Mouse (Mus musculus) cerebellum, adult 8-10 months (tissue): ENCODE results near the gene Tnip1.
"Not testable (repeated sequence)": the region's sequence is repeated elsewhere in the genome, so short reads cannot be mapped to it uniquely, and the experiment has no call there.

ENCODE experiments used
- DNase-seq: peaks from one replicate; pipeline ENCODE4 v3.0.0; 2022

The Tnip1 gene

DNA sequence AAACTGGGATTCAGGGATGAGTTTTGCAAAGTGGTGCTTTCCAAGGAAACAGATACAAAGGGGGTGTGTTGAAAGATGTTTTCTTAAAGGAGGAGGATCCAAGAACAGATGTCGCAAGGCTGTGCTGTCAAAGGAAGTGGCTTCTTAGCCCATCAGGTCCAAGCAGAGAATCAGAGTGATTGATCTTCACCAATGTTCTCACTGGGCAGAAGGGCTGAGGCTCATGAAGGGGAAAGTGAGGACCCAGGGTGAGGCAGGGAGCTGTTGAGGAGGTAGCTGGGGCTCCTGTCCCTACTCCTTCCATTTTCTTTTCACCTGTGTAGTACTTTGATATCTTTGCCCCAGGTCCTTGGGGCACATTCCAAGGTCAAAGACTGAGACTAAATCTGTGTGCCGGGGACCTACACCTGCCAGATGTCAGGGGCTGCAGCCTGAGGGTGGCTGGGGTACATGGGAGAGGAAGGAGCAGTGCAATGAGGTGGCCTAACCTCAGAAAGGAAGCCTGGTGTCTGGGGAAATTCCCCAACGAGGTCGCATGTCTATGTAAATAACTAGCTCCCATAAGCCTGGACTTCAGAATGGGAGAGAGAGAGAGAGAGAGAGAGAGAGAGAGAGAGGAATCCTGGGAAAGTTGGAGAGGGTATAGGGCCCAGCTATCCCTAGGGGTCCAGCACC lies 9.5 kb upstream of the Tnip1 start:
- DNase-seq, result no peak

DNA sequence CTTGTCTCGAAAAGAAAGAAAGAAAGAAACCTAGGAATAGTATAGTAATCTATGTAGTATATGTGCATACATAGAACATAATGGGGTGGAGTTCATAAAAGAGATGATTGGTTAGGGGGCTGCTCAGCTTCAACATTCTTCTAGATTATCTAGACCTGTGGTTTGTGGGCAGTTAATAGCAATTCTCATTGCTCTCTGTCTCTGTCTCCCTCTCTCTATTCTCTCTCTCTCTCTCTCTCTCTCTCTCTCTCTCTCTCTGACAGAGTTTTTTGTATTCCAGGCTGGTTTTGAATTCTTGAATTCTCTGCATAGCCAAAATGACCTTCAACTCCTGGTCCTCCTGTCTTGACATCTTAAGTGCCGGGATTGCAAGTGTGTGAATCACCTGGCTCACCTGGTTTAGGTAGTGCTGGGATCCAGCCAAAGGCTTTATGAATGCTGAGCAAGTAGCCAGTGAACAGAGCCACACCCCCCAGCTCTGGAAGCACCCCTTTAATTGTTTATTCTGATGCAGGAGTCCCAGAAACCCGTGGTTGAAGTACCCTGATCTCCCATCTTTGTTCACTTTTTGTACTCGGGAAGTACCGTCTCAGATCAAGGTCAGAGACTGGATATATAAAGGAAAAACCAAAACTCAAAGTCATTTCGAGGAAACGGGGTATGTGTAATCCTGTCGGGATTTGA lies 8.8 kb upstream of the Tnip1 start:
- DNase-seq, result no peak

DNA sequence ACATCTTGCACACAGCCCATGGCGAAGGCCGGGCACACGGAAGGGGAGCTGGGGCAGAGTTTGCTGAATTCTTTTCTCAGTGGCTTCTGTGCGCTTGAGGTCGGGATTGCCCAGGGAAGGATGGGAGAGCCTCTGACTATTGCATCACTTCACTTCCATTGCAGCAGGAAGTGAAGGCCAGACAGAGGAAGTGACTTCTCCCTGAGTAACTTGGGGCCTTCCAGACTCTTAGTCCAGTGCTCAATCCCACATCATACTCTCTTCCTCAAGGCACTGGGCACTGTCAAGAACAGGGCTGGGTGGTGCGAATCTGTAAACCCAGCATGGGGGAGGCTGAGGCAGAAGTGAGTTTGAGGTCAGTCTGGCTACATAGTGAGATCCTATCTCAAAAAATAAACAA lies 2.5 kb upstream of the Tnip1 start:
- DNase-seq, result no peak

DNA sequence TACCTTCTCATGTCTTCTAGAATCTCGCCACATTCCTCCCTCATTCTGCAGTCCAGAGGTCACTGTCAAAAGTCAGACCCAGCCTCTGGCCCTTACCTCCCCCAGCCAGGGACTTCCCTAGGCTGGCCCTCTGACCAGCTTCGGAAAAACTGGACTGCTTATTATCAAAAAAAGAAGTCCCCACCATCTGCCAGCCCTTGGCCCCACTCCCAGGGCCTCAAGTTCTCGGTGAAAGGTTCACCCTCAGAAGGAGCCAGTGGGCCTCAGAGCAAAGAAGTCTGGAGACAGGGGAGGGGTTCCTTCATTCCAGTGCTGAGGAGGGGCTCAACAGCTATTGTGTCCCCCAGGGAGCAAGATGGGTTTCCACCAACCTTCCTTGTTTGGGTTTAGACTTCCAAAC lies 796 bp downstream of the Tnip1 start:
- no peak for DNase-seq

DNA sequence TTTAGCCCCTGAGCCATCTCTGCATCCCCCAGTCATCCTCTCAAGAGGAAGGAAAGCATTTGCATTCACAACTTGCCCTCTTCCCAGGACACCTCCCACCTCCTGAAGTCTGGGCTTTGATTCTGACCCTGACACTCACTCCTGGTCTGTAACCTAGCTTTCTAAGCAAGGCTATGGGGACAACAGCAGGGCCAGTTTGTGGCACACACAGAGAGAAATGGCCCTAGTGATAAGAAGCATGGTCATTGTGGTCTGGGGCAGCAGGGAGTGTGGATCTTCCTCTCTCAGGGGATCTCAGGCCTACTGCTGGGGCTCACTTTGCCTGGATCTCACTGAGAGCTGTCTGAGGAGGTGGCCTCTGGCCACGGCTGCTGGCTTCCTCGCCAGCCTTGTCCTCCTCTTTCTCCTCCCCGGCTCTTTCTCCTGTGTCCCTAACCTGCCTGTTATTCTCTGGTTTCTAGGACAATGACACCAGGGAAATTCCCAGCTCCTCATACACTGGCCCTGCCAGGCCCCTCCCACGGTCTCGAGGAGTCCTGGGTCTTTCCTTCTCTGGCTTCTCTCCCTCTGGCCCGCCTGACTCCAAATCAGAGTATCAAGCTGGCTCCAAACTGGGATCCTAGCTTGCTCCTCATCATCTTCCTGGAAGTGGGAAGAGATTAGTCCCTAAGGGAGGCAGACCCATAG lies 1.4 kb downstream of the Tnip1 start:
- no peak for DNase-seq

DNA sequence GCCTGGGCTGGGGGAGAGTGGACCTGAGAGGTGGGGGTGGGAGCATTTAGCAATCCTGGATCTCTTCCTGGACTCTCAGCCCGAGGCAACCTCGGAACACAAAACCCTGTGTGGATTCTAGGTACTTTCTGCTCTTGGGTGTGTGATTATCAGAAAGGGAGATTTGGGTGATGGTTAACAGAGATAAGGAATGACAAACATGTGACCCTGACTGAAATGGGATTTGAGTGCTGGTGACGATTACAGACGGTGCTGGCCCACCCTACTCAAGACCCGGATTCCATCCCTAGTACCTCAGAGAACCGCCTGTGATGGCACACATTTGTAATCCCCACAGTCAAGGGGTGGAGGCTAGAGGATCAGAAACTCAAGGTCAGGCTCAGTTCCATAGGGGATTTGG lies 2.5 kb downstream of the Tnip1 start:
- DNase-seq, result no peak

DNA sequence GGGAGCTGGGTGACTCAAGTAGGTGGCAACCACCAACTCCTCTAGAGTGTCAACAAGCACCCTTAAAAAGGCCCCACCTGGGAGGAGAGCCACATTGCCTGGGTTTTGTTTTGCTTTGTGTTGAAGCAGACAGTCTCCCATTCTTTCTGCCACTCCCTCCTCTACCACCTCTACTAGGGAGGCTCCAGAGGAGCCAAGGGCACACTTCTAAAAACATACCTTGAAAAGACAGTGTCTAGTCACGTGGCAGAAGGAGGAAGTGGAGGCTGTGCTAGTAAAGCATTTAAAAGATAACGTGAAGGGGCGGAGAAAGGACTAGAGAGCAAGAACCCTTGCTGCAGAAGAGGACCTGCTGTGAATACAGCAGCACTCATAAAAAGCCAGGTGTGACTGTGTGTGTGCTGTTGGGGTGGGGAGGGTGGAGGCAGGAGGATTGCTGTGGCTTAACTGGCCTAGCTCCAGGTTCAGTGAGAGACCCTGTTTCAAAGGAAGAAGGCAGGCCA lies 4.1 kb downstream of the Tnip1 start:
- DNase-seq, result no peak

DNA sequence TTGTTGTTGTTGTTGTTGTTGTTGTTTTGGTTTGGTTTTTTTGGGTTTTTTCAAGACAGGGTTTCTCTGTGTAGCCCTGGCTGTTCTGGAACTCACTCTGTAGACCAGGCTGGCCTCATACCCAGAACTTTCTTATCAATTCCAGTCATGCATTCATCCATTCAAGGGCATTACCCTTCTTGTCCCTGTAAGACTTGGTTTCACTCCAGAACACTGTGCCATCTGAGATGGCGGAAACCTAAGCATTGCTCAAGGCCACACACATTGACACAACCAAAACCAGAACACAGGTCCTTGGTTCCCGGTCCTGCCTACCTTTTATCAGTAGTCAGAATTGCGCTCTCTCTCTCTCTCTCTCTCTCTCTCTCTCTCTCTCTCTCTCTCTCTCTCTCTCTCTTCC lies 5.0 kb downstream of the Tnip1 start:
- DNase-seq, result not testable (repeated sequence)

DNA sequence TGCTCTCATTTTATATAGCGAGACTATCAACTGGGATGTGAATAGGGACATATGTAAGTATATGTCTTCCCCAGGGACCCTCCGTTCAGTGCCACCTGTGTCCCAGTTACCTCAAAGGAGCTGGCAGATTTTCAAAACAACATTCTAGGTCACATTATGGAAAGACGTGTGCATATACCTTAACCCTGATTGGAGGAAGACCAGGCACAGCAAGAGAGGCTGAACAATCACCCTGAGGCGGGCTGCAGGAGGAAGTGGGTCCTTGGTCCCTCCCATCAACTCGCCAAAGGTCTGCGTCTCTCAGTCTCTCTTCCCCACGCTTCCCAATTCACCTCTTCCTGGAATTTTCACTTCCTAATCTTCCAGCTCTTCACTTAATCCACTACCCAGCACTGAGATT lies 5.8 kb downstream of the Tnip1 start:
- no peak for DNase-seq

DNA sequence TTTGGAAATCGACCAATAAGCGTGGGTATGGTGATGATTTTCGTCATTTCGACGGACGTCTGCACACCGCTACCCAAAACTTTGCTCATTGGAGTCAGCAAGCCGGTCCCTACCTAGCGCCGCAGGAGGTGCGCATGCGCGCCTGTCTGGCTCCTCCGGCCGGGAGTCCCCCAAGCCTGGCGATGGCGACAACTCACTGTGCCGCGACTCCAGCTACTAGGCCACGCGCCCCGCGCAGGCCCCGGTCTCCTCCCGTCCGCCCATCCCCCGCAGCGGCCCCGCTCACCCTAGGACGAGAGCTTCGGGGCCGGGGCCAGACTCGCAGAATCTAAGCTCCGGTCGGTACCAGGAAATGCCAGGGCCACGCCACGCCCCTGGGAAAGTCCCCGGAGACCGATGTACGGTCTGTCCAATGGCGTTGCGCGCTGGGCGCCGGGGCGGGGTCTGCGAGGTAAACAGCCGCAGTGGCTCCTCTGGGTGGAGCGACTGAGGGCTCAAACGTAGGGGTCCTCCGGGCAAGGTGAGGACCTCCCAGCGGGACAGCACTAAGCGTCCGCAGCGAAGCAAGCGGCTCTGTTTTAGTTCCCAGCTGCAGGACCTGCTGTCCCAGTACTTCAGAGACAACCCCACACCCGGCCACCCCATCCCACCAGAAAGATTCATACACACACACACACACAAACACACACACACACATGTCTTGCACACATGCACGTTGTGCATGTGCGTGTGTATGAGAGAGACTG lies 6.8 kb downstream of the Tnip1 start:
- DNase-seq, result peak; percentile 99

DNA sequence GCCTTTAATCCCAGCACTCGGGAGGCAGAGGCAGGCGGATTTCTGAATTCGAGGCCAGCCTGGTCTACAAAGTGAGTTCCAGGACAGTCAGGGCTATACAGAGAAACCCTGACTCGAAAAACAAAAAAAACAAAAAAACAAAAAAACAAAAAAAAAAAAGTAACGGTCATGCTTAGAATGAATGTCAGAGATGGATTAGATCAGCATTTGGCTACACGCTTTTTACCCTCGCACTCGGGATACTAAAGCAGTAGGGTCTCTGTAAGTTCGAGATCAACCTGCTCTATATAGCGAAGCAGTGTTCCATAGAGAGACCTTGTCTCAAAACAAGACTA lies 7.3 kb downstream of the Tnip1 start:
- DNase-seq, result not testable (repeated sequence)

DNA sequence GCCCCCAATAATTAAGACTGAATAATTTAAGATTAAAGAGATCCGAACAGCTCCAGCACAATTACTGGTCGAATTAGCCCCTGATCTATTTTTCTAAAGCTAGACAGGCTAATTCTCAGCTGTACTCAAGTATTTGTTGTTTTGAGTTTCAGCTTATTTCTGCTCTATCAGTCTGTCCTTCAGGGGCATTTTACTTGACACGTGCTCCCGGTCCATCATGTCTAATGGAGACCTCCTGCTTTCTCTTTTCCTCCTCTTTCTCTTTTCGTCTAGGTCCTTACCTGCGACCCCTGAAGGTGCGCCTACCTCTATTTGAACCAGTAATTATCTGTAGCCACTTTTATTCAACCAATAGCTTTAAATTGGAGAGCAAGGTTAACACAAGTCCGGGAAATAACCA lies 8.0 kb downstream of the Tnip1 start:
- no peak for DNase-seq

DNA sequence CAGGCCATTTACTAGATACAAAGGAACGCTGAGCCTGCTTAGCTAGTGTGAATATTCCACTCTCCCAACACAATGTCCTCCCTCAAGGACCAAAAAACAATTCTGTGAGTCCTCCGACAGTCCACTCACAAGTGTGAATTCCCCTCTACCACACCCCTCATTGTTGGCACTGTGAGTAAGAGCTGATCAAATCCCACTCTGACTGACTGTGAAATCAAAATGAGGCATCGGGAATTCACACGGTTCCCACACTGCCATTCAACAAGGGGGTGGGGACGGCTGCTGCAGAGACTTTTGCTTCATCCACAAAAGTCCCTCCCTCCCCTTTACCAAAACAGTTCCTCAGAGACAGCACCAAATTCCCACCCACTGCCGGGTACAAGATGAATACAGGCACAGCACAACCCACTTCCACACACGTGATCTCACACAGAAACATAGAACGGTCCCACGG lies 8.7 kb downstream of the Tnip1 start:
- DNase-seq, result no peak

DNA sequence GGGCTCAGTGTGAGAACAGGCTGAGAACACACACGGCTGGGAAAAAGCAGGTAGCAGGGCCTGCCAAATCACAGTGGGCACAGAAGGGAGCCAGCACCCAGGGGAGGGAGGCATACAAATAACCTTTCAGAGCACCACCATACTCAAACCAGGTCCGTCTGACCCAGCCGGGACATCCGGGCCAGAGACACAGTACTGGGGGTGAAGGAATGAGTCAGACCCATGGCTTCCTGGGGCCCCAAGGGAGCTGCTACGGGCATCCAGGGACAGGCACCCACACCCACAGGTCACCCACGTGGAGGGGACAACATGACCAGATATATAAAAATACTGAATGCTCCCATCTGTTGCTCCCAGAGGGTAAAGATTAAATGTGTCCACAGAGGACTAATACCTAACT lies 10.1 kb downstream of the Tnip1 start:
- no peak for DNase-seq

DNA sequence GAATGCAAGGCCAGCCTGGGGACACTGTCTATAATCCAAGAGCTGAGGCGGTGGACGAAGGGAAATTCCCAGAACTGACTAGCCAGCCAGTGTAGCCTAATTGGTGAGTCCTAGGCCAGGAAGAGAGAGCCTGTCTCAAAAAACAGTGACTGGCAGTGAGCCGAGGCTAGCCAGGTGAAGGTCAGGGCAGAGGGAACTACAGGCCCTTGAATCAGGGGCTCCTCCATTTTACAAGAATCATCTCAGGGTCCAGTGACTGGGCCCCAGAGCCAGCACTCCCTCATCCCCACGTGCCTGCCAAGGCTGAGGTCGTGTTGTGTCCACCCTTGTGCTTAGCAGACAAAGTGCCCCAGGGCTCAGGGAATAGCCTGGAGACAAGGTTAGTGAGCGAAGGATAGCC lies 12.0 kb downstream of the Tnip1 start:
- no peak for DNase-seq

DNA sequence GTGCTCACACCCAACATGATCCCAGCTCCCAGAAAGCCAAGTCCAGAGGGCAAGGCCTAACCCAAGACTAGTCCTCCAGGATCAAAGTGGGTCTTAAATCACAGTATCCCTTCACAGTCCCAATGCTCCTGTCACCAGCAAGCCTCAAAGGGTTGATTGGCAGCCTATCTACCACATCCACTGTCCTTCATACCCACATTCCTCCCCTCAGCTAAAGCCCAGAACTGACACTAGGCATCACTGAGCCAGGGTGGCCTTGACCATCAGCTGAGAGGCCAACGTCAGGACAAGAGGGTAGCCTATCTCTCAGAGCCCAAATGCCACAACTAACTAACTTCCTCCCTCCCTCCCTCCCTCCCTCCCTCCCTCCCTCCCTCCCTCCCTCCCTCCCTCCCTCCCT lies 13.0 kb downstream of the Tnip1 start:
- no peak for DNase-seq

DNA sequence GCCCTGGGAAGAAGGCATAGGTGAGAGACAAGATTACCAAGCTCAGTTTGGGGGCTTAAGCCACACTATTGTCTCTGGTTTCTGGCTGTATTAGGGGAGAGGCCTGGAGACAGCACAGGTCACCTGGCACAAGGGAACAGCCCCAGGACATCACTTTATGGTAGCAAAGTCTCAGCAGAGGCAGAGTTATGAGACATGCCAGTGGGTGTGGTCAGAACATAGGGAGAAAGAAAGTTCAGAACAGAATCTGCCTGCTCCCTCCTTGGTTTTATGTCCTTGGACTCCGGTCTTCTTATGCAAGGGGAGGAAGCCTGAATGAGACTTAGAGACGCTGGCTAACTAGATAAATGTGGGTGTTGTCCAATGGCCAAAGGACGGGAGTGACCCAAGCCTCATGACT lies 18.0 kb downstream of the Tnip1 start:
- no peak for DNase-seq

DNA sequence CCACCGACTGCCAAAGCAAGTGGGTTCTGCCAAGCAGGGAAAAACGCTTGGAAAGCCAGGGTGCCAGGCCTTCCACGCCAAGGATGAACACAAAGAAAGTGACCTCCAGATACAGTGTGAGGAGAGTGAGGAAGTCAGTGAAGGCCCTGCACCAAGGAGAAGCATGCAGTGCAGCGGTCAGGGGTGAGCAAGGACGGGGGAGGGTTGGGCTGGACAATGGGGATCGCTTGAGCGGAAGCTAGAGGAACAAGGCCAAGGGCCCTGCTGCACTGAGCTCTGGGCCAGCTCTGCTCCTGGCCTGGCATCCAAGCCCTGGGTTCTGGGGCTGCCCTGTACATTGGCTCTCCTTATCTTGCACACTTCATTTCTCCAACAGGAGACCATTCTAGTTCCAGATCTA lies 22.7 kb downstream of the Tnip1 start:
- peak; percentile 49 for DNase-seq

DNA sequence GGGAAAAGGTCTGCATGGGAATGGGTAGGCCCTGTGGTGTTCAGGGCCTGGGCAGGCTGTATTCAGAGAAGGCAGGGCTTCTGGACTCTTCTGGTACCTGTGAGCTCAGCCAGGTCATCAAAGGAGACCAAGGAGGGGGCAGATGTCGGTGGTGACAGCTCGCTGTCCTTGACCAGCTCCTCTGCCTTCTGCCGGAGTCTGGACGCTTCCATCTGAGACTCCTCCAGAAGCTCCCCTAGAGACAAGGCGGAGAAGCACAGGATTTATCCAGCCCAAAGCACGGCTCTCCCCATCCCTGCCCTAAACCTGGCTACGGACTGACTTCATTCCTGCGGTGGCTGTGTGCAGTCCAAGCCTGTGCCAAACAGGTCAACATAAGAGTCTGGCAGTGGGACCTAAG lies 23.2 kb downstream of the Tnip1 start:
- DNase-seq, result no peak

DNA sequence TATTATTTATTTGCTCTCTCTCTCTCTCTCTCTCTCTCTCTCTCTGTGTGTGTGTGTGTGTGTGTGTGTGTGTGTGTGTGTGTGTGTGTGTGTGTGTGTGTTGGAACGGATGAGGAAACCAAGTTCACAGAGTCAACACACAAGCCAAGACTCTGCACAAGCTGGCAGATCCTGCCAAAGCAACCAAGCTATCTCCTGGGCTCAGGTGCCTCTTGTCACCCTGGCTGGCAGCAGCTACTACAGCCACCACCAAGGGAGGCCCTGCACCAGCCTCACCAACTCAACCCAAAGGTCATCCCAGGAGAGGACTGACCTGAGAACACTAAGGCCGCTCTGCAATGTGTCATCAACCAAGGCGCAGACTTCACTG lies 26.0 kb downstream of the Tnip1 start:
- DNase-seq, result no peak

DNA sequence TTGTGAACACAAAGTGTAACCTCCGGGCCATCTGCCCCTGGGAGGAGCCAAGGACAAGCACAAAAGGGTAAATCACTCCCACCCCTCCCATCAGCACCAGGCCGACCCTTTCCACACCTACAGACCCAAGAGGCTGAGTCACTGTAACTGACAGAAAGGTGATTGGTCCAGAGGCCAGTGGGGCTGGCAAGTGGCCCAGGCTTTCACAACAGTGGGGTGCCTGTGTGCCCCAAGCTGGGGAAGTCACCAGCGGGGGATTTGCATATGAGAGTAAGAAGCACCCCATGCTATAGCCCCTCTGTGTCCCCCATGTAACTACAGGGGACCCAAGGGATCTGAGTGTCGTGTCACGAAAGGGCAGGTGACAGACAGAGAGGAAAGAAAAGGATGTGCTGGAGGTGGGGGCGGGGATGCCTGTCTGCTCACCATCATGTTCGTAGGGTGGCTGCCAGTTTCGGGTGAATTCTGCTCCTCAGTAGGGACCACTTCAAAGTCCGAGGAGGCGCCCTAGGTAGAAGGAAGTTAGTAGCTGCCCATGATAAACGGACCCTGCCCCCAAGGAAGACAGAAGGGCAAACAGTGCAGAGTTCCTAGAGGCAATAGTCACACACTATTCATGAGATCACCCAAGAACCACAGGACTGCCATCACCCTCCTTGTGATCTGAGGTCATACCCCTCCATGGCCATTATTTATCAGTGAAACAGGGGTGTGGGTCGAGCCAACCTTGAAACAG lies 26.5 kb downstream of the Tnip1 start:
- DNase-seq, result no peak

DNA sequence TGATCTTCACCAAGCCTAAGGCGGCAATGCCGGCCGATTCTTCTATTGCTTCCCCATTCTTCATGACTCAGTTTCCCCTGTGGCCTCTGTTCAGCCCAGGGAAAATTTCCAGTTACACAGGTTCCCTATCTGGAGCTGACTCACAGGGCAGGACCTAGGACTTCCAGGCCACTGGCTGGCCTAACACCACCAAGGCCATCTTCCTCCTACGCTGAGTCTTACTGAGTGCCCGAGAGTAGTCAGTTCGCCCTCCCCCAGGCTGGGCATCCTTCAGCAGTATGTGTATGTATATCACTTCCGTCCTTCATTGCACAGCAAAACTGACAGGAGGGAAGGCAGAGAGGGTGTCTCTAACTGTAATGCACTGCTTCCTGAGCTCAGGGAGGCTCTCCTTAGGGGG lies 28.5 kb downstream of the Tnip1 start:
- DNase-seq, result no peak

DNA sequence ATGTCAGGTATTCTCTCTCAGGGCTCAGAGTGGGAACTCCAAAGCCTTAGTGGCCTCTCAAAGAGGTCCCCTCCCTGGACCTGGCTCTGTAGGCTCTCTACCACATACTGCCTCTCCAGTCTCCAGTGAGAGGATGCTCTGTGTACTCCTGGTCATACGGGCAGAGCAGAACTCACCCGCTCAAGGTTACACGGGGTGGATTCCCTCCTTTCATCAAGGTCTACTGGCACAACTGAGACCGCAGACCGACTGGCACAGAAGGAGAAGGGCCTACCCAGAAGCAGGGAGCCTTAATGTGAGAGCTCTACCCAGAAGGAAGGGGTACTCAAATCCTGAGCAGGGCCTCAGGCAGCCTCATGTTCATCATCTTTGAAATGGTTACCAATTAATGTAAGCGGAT lies 30.2 kb downstream of the Tnip1 start:
- no peak for DNase-seq
